Mouse (Mus musculus): ENCODE measurements around the gene Cadm1. TPM values are rescaled to one million over a fixed set of nuclear protein-coding genes. Genes with fewer than 3 reads are reported as not detected.

The Cadm1 gene
- polyA plus RNA-seq, 1 experiment = 9.3 TPM

DNA sequence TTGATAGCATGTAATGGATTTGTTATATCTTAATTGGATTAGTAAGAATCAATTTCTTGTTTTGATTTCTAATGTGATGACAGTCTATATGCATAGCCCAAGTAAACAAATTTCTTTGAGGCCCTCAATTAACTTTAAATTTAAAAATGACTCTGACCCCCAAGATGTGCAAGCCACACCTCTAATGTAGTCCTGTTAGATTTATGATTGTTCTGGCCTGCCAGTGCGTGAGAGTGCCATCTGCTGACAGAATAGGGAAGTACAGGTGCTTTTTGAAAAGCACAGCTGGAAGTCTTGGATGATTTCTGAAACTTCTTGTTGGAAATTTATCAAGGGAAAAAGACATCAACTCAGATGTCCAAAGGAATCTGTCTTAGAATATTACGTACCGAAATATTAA is 169.1 kb downstream of the Cadm1 start:
- no peak overlapping the region for H3K4me2 ChIP-seq (ENCODE audit: low read depth)
- no peak overlapping the region for H3K4me3 ChIP-seq
- no peak for TF ChIP-seq SRF (IDR thresholded peaks at IDR 0.05; ENCODE audit: control insufficient read depth, insufficient read length, low read depth)
- no peak for TF ChIP-seq POLR2AphosphoS2 (IDR thresholded peaks at IDR 0.05; ENCODE audit: insufficient read length, low read depth)
- no peak for TF ChIP-seq MAX (IDR thresholded peaks at IDR 0.05; ENCODE audit: low read depth)
- no peak for TF ChIP-seq POLR2A (IDR thresholded peaks at IDR 0.05; ENCODE audit: insufficient read length, low read depth)
- TF ChIP-seq MYOG (IDR thresholded peaks at IDR 0.05; ENCODE audit: control insufficient read depth in 1 of 3, insufficient read depth in 1 of 3, insufficient read length in 2 of 3, low read depth in 2 of 3) = no peak
- no peak for TF ChIP-seq MYOD1 (IDR thresholded peaks at IDR 0.05; ENCODE audit: control insufficient read depth in 1 of 3, insufficient read length in 2 of 3, low read depth in 2 of 3)
- TF ChIP-seq E2F4 (IDR thresholded peaks at IDR 0.05; ENCODE audit: insufficient read depth) = no peak
- no peaks in the 10 kb centered on the region for H3K36me3 ChIP-seq (ENCODE audit: control insufficient read depth, insufficient read depth)
- no peaks in the 10 kb centered on the region for H3K79me2 ChIP-seq (ENCODE audit: control insufficient read depth, insufficient read depth)
- H3ac ChIP-seq (ENCODE audit: control insufficient read depth, insufficient read length) = no peak overlapping the region
- H3K27me3 ChIP-seq (ENCODE audit: control insufficient read depth, insufficient read depth, insufficient read length) = no peaks in the 10 kb centered on the region

- Histone ChIP-seq H3K27me3 (ENCODE audit: control insufficient read depth, insufficient read depth, insufficient read length) (no peaks in the 10 kb centered on the region), H3ac (ENCODE audit: control insufficient read depth, insufficient read length) (no peak overlapping the region), H3K79me2 (ENCODE audit: control insufficient read depth, insufficient read depth) (no peaks in the 10 kb centered on the region), H3K4me2 (ENCODE audit: low read depth) (no peak overlapping the region), H3K4me3 (no peak overlapping the region), H3K36me3 (ENCODE audit: control insufficient read depth, insufficient read depth) (no peaks in the 10 kb centered on the region)
- TF ChIP-seq MYOD1 (IDR thresholded peaks at IDR 0.05; ENCODE audit: control insufficient read depth in 1 of 3, insufficient read length in 2 of 3, low read depth in 2 of 3) = no peak
- TF ChIP-seq CEBPB (IDR thresholded peaks at IDR 0.05; ENCODE audit: insufficient read depth, poor library complexity, severe bottlenecking) = no peak
- TF ChIP-seq TCF12 (IDR thresholded peaks at IDR 0.05; ENCODE audit: insufficient read depth, poor library complexity, severe bottlenecking) = no peak
- TF ChIP-seq MYOG (IDR thresholded peaks at IDR 0.05; ENCODE audit: control insufficient read depth in 1 of 3, insufficient read depth in 1 of 3, insufficient read length in 2 of 3, low read depth in 2 of 3) = no peak
- TF ChIP-seq POLR2A (IDR thresholded peaks at IDR 0.05; ENCODE audit: insufficient read length, low read depth) = no peak
- no peak for TF ChIP-seq TCF3 (IDR thresholded peaks at IDR 0.05; ENCODE audit: insufficient read length, low read depth)
- no peak for TF ChIP-seq USF1 (IDR thresholded peaks at IDR 0.05; ENCODE audit: low read depth)
- TF ChIP-seq E2F4 (IDR thresholded peaks at IDR 0.05; ENCODE audit: insufficient read depth) = no peak
- no peak for TF ChIP-seq REST (IDR thresholded peaks at IDR 0.05; ENCODE audit: insufficient read depth, insufficient read length)
- no peak for TF ChIP-seq POLR2AphosphoS2 (IDR thresholded peaks at IDR 0.05; ENCODE audit: insufficient read length, low read depth)
- no peak for TF ChIP-seq MAX (IDR thresholded peaks at IDR 0.05; ENCODE audit: low read depth)
- no peak for TF ChIP-seq SRF (IDR thresholded peaks at IDR 0.05; ENCODE audit: control insufficient read depth, insufficient read length, low read depth)
Observed at GRCm38 (mm10) chr9:47700021-47700420, 170.0 kb downstream of the Cadm1 start.

GRCm38 (mm10) chr9:47703026-47703876 is 173.3 kb downstream of the Cadm1 start:
- TF ChIP-seq E2F4 (IDR thresholded peaks at IDR 0.05; ENCODE audit: insufficient read depth) (no peak), MAX (IDR thresholded peaks at IDR 0.05; ENCODE audit: low read depth) (no peak), MYOG (IDR thresholded peaks at IDR 0.05; ENCODE audit: control insufficient read depth in 1 of 3, insufficient read depth in 1 of 3, insufficient read length in 2 of 3, low read depth in 2 of 3) (no peak), MYOD1 (IDR thresholded peaks at IDR 0.05; ENCODE audit: control insufficient read depth in 1 of 3, insufficient read length in 2 of 3, low read depth in 2 of 3) (no peak), POLR2A (IDR thresholded peaks at IDR 0.05; ENCODE audit: insufficient read length, low read depth) (no peak), REST (IDR thresholded peaks at IDR 0.05; ENCODE audit: insufficient read depth, insufficient read length) (no peak), SRF (IDR thresholded peaks at IDR 0.05; ENCODE audit: control insufficient read depth, insufficient read length, low read depth) (no peak), TCF12 (IDR thresholded peaks at IDR 0.05; ENCODE audit: insufficient read depth, poor library complexity, severe bottlenecking) (no peak), USF1 (IDR thresholded peaks at IDR 0.05; ENCODE audit: low read depth) (no peak), TCF3 (IDR thresholded peaks at IDR 0.05; ENCODE audit: insufficient read length, low read depth) (no peak), POLR2AphosphoS2 (IDR thresholded peaks at IDR 0.05; ENCODE audit: insufficient read length, low read depth) (no peak), CEBPB (IDR thresholded peaks at IDR 0.05; ENCODE audit: insufficient read depth, poor library complexity, severe bottlenecking) (no peak)
- Histone ChIP-seq H3K4me2 (ENCODE audit: low read depth) (no peak overlapping the region), H3ac (ENCODE audit: control insufficient read depth, insufficient read length) (no peak overlapping the region), H3K4me3 (no peak overlapping the region), H3K79me2 (ENCODE audit: control insufficient read depth, insufficient read depth) (no peaks in the 10 kb centered on the region), H3K27me3 (ENCODE audit: control insufficient read depth, insufficient read depth, insufficient read length) (no peaks in the 10 kb centered on the region), H3K36me3 (ENCODE audit: control insufficient read depth, insufficient read depth) (no peaks in the 10 kb centered on the region)

GRCm38 (mm10) chr9:47706341-47706740 is 176.4 kb downstream of the Cadm1 start:
- H3ac ChIP-seq (ENCODE audit: control insufficient read depth, insufficient read length) = no peak overlapping the region
- H3K4me2 ChIP-seq (ENCODE audit: low read depth) = no peak overlapping the region
- H3K27me3 ChIP-seq (ENCODE audit: control insufficient read depth, insufficient read depth, insufficient read length) = no peaks in the 10 kb centered on the region
- H3K4me3 ChIP-seq = no peak overlapping the region
- TF ChIP-seq TCF12 (IDR thresholded peaks at IDR 0.05; ENCODE audit: insufficient read depth, poor library complexity, severe bottlenecking) = no peak
- TF ChIP-seq TCF3 (IDR thresholded peaks at IDR 0.05; ENCODE audit: insufficient read length, low read depth) = no peak
- TF ChIP-seq USF1 (IDR thresholded peaks at IDR 0.05; ENCODE audit: low read depth) = no peak
- TF ChIP-seq MAX (IDR thresholded peaks at IDR 0.05; ENCODE audit: low read depth) = no peak
- TF ChIP-seq REST (IDR thresholded peaks at IDR 0.05; ENCODE audit: insufficient read depth, insufficient read length) = no peak
- no peak for TF ChIP-seq E2F4 (IDR thresholded peaks at IDR 0.05; ENCODE audit: insufficient read depth)
- no peak for TF ChIP-seq MYOG (IDR thresholded peaks at IDR 0.05; ENCODE audit: control insufficient read depth in 1 of 3, insufficient read depth in 1 of 3, insufficient read length in 2 of 3, low read depth in 2 of 3)
- H3K79me2 ChIP-seq (ENCODE audit: control insufficient read depth, insufficient read depth) = no peaks in the 10 kb centered on the region
- no peaks in the 10 kb centered on the region for H3K36me3 ChIP-seq (ENCODE audit: control insufficient read depth, insufficient read depth)
